Mouse (Mus musculus): Measurements from ENCODE around the gene Vdac2.

Vdac2 gene

DNA sequence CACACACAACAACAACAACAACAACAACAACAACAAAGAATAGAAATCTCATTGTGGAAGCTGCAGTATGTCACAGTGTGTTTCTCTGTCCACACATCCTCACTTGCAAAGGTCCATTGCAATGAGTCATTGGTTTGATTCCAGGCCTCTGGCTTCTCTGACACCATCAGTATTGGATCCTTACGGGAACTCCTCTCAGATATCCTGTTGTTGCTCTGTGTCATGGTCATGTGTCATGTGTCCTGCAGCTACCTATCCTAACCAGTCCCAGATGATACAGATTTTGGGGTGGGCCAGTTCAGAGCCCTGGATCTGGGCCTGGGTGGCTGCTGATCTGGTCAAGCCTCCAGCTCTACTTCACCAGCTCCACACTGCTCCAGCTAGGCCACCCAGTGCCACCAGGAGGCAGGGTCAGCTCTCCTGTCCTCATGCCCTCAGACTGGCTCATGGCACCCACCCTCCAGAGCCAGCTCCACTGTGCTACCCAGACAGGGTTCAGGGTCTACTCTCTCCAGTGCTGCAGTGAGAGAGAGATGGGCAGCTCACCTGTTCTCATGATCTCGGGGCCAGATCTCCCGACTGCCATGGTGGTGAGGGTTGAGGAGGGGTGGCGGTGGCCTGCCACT is 4.0 kb upstream of the Vdac2 start:
- no peak for DNase-seq

DNA sequence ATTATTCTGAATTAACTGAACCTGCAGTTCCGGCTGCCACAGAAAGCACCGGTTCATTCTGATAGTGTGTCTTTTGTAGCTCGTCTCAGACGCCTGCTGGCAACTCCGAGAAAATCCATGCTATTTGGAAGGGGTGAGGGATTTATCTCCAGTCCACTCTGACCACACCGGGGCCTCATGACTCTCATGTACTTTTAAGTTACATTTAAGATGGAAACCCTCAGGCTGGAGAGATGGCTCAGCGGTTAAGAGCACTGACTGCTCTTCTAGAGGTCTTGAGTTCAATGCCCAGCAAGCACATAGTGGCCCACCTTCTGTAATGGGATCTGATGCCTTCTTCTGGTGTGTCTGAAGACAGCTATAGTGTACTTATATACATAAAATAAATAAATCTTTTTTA is 2.7 kb upstream of the Vdac2 start:
- DNase-seq, result no peak

DNA sequence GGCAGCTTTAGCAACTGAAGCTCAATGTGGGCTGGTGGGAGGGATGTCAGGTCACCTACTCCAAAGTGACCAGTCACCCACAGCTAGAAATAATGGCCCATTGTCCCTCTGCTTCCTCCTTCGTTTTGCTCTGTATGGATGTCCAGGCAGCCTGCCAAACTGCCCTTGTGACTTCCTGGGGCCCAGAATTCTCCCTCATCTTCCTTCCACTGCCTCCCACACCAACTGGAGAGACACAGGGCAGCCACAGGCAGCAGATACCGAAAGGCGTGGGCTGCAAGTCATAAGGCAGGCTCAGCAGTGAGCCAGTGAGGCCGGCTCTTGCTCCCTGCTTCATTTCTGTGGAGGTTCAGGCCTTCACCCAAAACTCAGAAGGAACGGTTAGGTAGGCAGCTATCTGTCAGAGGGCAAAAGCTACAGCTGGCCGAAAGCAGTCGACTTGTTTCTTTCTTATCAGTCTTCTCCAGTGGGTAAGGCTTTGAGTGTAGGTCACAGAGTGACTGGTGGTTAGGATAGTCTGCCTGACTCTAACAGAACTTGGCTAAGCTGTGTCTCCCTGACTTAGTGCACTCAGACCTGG is 2.2 kb upstream of the Vdac2 start:
- DNase-seq, result peak; percentile 91 to 93

DNA sequence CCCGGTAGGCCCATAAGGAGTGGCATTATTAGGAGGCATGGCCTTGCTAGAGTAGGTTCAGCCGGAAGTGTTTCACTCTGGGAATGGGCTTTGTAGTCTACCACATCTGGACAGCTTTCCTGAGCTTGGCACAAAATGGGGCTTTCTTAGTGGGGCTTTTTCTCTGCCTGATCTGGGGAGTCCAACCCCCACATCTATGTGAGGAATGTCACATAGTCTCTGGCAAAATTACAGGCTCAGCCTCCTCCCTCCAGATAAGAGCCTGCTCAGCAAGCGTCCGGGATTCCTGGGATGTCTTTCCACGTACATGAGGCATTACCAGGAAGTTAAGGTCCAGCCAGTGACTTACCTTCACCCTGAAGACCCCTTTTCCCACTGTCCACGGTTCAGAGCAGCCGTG is 1.1 kb upstream of the Vdac2 start:
- DNase-seq, result no peak

DNA sequence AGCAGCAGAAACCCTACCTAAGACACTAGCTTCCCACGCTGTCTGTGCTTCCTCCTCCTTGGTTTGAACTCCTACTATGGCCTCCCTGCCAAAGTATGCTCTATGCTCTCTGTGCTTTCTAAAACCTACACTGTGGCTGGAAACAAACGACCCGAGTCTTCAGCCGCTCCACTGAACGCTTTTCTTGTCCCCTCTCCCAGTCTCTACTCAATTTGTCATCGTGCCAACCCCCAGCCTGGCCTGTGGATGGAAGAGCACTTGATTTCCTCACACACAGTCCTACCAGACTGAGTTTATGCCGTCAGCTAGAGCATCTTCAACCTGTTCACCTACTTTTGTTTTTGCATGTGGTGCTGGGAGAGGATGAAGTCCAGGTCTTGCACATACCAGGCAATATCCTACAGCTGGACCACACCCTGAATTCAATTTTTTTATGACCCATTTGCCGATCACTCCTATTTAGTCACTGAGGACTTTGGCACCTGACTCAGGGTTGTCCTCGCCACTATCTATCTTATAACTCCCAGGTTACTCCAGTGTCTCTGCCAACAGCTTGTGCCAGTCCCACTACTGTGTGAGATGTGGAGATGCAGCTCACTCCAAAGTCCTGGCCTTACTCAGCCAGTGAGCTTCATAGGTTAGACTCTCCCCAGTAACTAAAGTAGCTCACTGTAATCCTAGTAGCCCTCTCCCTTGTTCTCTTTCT is 901 bp downstream of the Vdac2 start:
- DNase-seq, result no peak

DNA sequence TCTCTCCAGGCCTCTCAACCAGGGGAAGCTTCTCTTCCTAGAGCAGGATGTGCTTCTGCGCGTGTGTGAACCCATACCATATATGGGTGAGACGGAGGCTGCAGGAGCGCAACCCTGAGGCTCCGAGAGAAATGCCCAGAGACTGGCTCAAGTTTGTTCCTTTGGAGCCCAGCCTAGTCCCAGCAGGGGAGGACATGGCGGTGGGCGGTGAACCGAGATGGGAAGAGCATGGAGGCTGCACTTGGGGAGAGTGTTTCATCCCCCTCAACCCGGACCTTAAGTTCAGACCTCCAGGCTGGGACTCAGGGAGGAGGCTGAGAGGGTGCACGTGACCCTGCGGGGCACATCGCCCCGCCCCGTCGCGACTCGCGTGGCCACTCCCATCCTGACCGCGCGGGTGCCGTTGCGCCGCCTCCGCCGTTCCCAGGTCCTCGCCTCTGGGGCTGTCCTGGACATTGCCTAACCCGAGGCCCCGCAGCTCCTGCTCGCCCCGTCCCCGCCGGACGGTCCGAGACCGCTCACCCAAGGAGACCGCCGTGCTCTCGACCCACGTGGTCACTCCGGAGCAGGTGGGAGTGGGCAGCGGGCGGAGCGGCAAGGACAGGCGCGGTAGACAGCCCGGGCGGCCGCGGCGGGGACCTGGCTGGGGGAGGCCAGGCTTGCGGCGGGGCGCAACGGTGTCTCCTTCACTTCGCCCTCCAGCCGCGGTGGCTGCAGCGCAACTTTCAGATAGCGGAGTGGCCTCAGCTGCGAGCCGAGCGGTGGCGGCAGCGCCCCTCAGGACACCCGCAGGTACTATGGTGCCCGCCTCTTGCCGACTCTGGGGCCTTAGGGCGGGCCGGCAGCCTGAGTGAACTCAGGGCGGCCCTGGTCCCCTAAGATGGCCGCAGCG is 6.1 kb downstream of the Vdac2 start:
- DNase-seq, result peak; percentile 97

DNA sequence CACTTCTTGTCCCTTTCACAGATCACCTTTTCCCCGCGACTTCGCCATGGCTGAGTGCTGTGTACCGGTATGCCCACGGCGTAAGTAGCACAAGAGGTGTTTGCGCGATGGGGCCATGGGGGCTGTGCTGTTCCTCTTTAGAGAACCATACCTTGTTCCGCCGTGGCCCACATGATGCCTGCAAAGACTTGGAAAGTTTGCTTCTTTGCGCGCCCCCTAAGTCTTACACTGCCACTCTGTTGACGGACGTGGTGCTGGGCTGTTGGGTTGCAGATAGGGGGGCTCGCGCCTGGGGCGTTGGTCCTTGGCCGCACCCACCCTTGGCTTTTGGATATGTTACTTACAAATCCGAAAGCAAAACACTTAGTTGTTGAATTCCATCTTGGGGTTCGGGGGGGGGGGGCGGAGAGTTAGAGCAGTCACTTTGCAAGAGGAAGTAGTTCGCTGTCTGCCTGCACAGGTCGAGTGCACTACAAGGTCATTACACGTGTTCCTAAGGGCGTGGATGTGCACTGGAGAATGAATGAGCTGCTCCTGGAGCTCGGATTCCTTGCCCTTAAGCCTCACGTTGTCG is 6.9 kb downstream of the Vdac2 start:
- DNase-seq, result peak; percentile 38 to 72

DNA sequence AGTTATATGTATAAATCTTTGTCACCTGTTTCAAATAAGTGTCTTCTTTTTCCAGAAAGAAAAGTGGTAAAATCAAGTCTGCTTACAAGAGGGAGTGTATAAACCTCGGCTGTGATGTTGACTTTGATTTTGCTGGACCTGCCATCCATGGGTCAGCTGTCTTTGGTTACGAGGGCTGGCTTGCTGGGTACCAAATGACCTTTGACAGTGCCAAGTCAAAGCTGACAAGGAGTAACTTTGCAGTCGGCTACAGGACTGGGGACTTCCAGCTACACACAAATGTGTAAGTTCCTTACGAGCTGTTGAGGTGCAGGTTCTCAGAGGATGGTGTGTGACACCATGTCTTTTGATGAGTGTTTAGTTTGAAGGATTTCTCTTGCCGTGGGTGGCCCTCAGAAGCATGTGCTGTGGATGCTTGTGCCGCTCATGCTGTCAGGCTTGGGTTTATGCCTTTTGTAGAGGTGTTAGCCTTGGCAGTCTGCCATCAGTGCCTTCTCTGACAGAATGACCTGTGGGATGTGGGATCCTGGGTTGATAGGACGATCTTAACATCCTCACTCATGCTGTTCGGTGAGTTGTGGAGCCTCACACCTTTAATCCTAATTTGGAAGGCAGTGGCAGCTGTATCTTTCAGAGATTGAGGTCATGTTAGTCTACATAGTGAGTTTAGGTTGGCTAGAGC is 13.4 kb downstream of the Vdac2 start:
- peak in 1 of 2 experiments; percentile 46 for DNase-seq

DNA sequence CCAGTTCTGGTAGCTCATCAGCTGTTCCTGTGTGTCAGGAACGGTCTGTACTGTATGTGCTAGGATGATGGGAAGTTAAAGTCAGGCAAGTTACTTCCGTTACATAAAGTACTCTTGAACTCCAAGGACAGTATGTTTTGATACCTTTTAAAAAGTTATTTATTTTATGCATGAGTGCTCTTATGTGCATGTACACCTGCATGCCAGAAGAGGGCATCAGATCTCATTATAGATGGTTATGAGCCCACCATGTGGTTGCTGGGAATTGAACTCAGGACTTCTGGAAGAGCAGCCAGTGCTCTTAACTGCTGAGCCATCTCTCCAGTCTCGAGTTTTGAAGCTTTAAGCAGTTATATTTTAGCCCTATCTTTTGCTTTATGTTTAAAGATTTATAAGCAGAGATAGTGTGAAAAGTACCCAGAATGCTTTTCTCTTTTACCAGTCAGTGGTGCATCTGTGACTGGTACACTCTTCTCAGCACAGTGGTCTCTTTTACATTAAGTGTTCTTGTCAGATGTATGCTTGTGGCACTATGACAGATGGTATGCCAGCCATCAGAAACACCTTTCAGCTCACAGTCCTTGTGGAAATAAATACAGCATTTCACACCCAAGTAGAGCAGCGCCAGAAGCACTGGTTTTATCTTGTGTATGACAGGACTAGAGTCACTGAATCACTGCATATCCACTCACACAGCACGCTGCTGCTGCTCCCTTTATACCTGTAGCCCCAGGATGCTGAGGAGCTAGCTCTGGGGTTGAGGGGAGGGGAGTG is 17.0 kb downstream of the Vdac2 start:
- DNase-seq, result peak in 1 of 2 experiments; percentile 29

DNA sequence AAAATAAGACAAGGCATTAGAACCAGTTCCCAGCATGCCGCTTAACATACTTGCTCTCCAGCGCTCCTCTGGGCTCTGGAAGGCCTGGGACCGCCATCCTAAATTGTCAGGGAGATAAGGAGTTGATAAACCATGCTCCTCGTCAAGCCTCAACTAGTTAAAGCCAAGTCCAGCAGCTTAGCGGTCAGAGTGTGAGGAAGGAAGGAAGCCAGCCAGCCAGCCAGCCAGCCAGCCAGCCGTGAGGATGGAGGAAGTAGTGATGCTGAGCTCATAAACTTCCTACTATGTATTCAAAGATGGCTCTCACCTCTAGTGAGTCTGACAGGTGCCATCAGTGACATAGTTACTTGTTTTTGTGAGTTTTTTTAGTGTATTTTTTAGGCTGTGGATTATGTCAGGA is 18.2 kb downstream of the Vdac2 start:
- peak in 1 of 2 experiments; percentile 24 for DNase-seq

DNA sequence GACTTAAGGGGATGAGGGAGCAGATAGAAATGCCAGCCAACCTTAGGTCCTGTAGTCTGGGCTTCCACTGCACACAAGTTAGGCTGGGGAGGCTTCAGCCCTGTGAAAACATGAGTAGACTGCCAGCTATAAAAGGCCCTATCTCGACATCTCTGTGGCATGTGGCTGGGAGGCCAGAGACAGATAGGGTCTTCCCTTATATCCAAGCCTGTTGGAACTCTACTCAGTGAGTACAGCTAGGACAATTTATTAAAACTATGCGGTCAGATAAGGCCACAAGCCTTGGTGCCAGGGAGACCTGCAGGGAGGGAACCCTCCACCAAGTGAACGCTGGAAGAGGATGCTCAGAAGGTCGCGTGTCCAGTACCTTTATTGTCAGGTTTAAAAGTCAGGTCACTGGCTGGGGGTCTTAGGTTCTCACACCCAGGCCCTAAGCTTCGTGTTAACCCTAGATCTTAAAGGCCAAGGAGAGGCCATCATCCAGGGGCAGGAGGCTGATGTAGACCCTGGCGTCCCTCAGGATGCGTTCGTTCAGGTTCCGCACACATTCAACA is 21.9 kb downstream of the Vdac2 start:
- DNase-seq, result peak in 1 of 2 experiments; percentile 13

DNA sequence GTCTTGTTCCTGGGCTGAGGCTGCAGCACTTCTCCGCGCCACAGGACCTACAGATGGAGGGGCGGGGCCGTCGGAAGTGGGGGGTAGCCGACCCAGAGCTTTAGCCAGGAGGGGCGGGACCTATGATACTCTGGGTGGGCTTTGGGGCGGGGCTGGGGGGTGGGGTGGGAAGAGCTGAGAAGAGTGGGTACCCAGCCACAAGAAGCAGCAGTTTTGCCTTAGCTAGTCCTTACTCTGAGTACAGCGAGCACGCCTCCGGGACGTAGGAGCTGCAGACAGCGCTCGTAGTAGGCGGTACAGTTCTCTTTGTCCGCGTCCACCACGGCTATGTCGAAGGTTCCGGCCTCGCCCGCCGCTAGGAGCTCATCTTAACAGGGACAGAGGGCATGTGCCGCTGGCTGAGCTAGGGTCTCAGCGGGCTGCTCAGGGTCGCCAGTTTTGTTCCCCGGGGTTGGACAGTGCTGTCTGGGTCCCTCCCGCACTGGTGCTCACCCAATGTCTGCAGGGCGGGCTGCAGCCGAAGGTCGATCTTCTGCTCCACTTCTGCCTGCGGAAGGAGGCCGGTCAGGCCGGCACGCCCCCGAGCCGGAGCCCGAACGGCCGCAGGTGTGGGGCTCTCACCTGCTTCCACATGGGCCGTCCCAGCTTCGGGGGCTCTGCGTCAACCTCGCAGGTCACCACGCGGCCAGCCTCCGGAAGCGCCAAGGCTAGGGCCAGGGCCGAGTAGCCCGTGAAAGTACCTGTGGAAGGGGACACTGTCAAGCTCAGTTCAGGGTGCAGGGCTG is 22.5 kb downstream of the Vdac2 start:
- peak; percentile 47 to 63 for DNase-seq

DNA sequence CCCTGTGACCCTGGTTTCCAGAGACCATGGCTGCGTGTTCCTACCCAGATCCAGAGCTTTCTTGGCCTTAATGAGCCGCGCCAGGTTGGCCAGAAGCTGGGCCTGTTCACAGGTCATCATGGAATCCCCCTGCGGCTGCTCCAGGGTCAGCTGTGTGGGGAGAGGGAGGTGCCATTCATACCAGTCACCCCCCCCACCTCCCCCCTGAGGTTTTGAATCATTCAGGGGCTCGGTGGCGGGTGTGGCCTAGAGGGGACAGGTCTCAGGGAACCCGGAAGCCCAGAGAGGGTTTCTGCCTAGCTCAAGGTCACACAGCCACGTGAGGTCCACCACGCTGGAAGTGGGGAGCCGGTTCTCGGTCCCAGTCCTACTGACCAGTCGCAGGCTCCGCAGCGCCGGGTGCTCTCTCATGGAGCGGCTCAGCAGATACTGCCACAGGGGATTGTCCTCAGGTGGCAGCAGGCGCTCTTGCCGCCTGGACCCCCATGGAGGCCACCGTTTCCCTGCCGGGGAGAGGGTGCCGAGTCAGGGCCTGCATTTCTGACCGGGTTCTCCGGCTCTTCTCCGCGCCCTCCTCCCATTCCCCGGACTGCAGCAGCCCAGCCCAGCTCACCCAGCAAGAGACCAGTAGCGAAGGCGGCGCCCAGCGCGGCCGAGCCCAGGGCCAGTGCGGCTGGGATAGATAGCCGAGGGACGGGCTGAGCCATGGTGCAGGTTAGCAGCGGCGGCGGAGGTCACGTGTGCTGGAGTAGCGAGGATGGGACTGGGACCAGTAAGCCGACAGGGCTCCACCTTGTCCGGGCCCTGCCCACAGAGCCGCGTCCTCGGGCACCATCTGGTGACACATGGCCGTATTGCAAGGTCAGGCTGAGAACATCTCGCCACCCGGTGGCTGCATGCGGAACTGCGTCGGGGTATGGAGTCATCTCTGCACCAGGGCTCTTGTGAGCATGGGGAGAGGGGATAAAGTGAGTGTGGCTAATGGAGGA is 23.4 kb downstream of the Vdac2 start, which contains the start of gene Comtd1:
Comtd1 (minus strand) TSS at position 812 of the 989 bp plus-strand sequence.
- DNase-seq, result peak; percentile 95 to 96

DNA sequence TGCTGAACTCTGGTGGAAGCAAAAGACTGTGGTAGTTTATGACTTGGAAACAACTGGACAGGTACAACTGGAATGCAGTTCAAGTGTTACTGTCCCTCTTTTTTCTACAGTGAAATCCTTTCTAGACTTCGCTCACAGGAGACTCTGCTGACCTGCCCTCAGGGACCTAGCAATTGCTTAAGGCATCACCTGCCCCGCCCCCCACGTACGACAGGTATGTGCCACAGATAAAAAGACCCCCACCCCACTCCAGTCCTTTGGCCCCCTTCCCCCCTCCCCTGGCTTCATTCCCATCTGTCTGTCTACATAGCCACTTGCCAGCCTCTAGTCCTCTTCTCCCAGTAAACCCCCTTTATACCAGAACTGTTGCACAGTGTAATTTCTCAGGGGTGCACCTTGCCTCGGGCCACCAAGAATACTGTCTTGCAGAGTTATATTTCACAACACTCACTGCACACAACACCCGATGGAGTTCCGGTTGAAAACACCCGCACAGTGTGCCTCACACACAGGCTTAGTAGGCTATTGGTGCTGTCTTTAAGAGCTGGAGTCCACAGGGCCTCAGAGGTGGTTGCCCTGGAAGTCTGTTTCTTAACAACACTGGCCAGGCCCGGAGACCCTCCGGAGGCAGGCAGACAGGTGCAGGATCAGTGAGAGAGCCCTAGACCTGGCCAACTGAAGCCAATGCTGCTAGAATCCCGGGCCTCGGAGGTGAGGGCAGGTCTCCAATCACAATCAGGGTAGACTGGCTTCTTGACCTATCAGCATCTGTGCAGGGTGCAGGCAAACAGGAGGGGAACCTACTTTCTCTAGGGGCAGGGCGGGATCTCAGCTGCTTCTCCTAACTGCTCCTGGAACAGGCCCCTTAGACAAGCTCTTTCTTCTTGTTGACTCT is 24.7 kb downstream of the Vdac2 start:
- DNase-seq, result peak in 1 of 2 experiments; percentile 40

DNA sequence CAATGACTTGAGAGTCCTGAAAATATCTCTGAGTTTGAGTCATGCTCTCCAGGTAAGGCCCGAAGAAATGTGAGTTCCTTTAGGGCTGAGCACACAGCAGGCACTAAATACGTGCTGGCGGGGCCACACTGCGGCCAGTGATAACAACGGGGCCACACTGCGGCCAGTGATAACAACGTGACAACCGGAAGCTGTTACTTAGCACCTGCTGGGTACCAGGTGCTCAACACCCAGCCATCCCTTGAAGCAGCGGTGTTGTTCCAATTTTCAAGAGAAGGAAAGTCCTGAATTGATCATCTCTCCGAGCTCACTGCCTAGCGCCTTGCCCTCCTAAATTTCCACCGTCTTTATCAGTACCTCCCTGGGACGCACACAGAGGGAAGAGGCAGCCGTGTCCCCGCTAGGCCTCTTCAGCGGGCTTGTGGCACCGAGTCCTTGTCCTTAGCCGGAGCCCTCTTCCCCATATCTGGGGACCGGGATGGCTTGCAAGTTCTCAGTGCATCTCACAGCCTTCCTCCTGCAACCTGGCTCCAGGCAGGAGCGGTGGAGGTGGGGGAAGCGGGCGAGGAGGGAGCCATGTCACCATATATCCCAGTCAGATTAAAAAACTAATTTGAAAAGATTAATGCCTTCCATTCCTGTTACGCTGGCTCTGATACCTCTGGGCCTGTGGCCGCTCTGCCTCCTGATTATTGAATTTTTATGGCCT is 25.5 kb downstream of the Vdac2 start:
- DNase-seq, result no peak

DNA sequence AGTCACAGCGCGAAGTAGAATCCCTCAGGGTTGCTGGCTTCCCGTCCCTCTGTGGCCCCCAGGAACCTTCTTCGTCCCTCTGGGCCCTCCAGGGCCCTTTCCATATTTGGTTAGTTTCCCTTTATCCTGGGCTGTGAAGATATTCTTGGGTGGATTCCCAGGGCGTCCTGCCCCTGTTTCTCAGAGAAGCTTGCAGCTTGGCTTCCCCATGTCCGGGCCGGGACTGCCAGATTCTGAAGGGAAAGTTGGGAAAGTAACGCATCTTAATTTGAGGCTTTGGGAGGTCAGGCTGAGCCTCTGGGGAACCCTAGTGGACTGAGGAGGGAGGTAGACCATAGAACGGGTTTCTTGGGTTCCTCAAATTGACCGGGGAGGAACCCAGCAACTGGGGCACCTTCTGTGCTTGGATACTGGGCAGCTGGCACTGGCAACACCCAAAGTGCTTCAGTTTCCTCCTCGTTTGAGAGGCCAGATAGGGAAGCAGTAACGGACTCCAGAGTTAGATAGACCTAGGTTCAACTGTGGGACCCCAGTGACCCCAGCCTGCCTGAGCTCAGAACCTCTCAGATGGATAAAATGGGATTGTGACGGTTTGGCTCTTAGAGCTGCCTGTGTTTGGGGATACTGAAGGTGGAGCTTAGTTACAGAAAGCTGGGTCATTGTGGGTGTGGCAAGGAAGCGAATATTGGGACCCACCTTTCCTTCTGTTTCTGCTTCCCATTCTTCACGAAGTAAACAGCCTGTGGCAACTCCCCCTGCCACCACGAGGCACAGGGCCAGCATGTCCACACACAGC is 27.2 kb downstream of the Vdac2 start:
- DNase-seq, result peak; percentile 18 to 51

All from kidney, postnatal 25 days (tissue).